Mouse (Mus musculus) heart, embryonic 11.5 days (tissue): ENCODE measurements around the gene Nfrkb. TPM values are rescaled to one million over a fixed set of nuclear protein-coding genes. Genes with fewer than 3 reads are reported as not detected.

Source experiments
- ATAC-seq: fragments of 200-750 bp; cut with Nextera tagmentation; replicated peaks from 2 replicates; pipeline ENCODE4 v1.8.0; 2017; ENCODE audit warnings: moderate library complexity; ENCODE audit not compliant: insufficient number of reproducible peaks, low FRiP score, low TSS enrichment
- H3K27ac ChIP-seq: fragments of 300-500 bp; sonication (generic); 2 replicates; pipeline ENCODE4 v1.5.1; 2014; ENCODE audit warnings: mild to moderate bottlenecking, low read depth, low read length
- H3K27me3 ChIP-seq: fragments of 300-500 bp; sonication (generic); 2 replicates; pipeline ENCODE4 v1.6.1; 2014; ENCODE audit warnings: mild to moderate bottlenecking, low read length, mixed read lengths; ENCODE audit not compliant: control insufficient read depth, insufficient read depth
- H3K36me3 ChIP-seq: fragments of 300-500 bp; sonication (generic); 2 replicates; pipeline ENCODE4 v1.6.1; 2014; ENCODE audit warnings: mild to moderate bottlenecking, low read length, moderate library complexity, mixed read lengths; ENCODE audit not compliant: control insufficient read depth, insufficient read depth
- H3K4me1 ChIP-seq: fragments of 300-500 bp; sonication (generic); 2 replicates; pipeline ENCODE4 v1.6.1; 2014; ENCODE audit warnings: low read length; ENCODE audit not compliant: control insufficient read depth, insufficient read depth
- H3K4me2 ChIP-seq: fragments of 300-500 bp; sonication (generic); 2 replicates; pipeline ENCODE4 v1.6.1; 2014; ENCODE audit warnings: mild to moderate bottlenecking, moderate library complexity
- H3K4me3 ChIP-seq: fragments of 300-500 bp; sonication (generic); 2 replicates; pipeline ENCODE4 v1.5.1; 2014; ENCODE audit warnings: low read depth, low read length
- H3K9ac ChIP-seq: fragments of 300-500 bp; sonication (generic); 2 replicates; pipeline ENCODE4 v1.6.1; 2014; ENCODE audit warnings: mild to moderate bottlenecking, low read depth, low read length, moderate library complexity
- H3K9me3 ChIP-seq: fragments of 300-500 bp; sonication (generic); replicated peaks from 2 replicates; pipeline ENCODE4 v1.6.1; 2016; ENCODE audit warnings: low read length; ENCODE audit not compliant: control insufficient read depth
- WGBS: fragments of 180-500 bp; shearing (Covaris S2); extraction: QIAGEN DNeasy Blood & Tissue Kit; methylation state at CpG from one replicate; pipeline ENCODE4 v1.1.7; 2014; ENCODE audit not compliant: insufficient replicate concordance; 5-methylcytosine and 5-hydroxymethylcytosine counted together
- polyA plus RNA-seq: library from polyadenylated mRNA; unstranded; fragments of >200 nt; fragmentation: Nextera tagmentation; extraction: Ambion mirVana; gene quantifications from 2 replicates; pipeline ENCODE4 v1.2.1, GENCODE M21; 2014

Gene Nfrkb
- polyA plus RNA-seq, 1 experiment from 2014 or later, result 21.1 TPM

DNA sequence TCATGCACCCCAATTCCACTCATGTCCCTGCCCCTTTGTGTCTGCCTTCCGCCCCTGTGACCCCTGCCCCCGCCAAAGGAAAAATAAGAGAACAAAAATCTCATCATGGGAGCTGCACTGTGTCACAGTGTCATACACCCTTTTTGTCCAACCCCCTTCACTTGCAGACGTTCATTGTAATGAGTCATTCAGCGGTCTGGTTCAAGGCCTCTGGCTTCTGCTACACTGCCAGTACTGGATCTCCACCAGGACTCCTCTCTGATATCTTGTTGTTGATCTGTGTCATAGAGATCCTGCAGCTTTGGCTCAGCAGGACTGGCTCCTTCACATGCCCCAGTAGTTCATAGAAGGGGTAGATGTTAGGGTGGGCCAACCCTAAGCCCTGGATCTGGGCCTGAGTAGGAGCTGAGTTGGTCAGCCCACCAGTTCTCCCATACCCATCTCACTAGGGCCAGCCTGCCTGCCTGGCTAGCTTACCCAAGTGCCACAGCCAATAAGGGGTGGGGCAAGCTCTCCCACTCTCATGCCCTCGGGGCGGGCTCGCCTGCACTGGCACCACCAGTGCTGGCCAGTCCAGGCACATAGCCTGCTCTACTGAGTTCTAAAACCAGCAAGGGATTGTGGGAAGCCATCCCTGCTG lies 46.5 kb downstream of the Nfrkb start:
- Histone ChIP-seq H3K27ac (no peak overlapping the region), H3K4me1 (no peaks in the 10 kb centered on the region), H3K9ac (no peak overlapping the region), H3K27me3 (no peaks in the 10 kb centered on the region), H3K9me3 (no peaks in the 10 kb centered on the region), H3K36me3 (no peaks in the 10 kb centered on the region), H3K4me2 (no peak overlapping the region), H3K4me3 (no peak overlapping the region)
- WGBS, result 74% methylated on average over 7 of the region's 7 CpGs
- no peak for ATAC-seq

- no peaks in the 10 kb centered on the region for H3K27me3 ChIP-seq
- H3K9me3 ChIP-seq, result no peaks in the 10 kb centered on the region
- no peak overlapping the region for H3K27ac ChIP-seq
- no peak overlapping the region for H3K4me3 ChIP-seq
- H3K4me1 ChIP-seq, result no peaks in the 10 kb centered on the region
- no peak overlapping the region for H3K9ac ChIP-seq
- WGBS, result 76% methylated on average over 3 of the region's 3 CpGs
- ATAC-seq, result no peak
- no peaks in the 10 kb centered on the region for H3K36me3 ChIP-seq
- no peak overlapping the region for H3K4me2 ChIP-seq
These were observed 47.4 kb downstream of the Nfrkb start for GRCm38 (mm10) chr9:31433431-31433830.

- Histone ChIP-seq H3K9me3 (no peaks in the 10 kb centered on the region), H3K9ac (no peak overlapping the region), H3K27me3 (no peaks in the 10 kb centered on the region), H3K27ac (no peak overlapping the region), H3K4me2 (no peak overlapping the region), H3K36me3 (no peaks in the 10 kb centered on the region), H3K4me1 (no peaks in the 10 kb centered on the region), H3K4me3 (no peak overlapping the region)
- no peak for ATAC-seq
- WGBS, result 81% methylated on average over 8 of the region's 8 CpGs
These were observed 49.4 kb downstream of the Nfrkb start for GRCm38 (mm10) chr9:31435415-31435814.

DNA sequence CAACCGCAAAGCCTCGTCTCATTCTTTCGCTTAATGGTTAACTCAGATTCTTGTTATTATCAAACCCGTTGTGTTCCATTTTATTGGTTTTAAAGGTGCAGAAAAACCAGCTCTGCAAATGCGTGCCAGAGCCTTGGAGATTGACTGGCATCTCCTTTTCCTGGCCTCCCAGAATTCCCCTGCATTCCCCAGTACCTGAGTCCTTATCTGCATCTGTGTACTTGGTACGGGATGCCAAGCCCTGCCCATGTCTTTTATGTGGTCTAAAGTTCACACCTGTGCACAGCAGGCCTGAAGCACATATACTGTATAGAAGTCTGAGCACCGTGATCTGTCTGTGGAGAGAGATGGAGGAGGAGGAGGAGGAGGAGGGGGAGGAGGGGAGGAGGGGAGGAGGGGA lies 51.9 kb downstream of the Nfrkb start:
- Histone ChIP-seq H3K4me2 (no peak overlapping the region), H3K27me3 (no peaks in the 10 kb centered on the region), H3K4me3 (no peak overlapping the region), H3K4me1 (no peaks in the 10 kb centered on the region), H3K9ac (no peak overlapping the region), H3K27ac (no peak overlapping the region), H3K9me3 (no peaks in the 10 kb centered on the region), H3K36me3 (no peaks in the 10 kb centered on the region)
- ATAC-seq, result no peak
- WGBS, result 78% methylated on average over 7 of the region's 7 CpGs

DNA sequence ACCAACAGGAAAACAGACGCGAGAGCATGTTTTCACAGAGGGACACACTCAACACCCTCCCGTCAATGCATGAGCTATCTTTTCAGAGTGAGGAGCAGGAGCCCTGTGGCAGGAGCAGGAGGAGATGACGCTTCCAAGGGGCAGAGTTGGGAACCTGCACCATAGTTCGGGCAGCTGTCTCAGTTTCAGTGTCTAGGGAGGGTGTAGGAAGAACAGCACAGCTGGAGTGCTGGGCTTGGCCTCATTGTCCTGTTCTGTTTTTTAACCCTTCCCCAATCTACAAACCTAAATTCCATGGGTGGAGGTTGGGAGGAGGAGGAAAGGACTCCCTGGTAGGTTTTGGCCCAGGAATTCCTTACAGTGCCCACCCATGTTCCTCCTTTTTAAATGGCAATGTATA lies 52.8 kb downstream of the Nfrkb start:
- H3K9me3 ChIP-seq, result no peaks in the 10 kb centered on the region
- no peaks in the 10 kb centered on the region for H3K36me3 ChIP-seq
- no peak overlapping the region for H3K27ac ChIP-seq
- H3K27me3 ChIP-seq, result no peaks in the 10 kb centered on the region
- no peak overlapping the region for H3K4me2 ChIP-seq
- ATAC-seq, result no peak
- no peaks in the 10 kb centered on the region for H3K4me1 ChIP-seq
- no peak overlapping the region for H3K9ac ChIP-seq
- no peak overlapping the region for H3K4me3 ChIP-seq
- 45% methylated on average over 5 of the region's 5 CpGs for WGBS

DNA sequence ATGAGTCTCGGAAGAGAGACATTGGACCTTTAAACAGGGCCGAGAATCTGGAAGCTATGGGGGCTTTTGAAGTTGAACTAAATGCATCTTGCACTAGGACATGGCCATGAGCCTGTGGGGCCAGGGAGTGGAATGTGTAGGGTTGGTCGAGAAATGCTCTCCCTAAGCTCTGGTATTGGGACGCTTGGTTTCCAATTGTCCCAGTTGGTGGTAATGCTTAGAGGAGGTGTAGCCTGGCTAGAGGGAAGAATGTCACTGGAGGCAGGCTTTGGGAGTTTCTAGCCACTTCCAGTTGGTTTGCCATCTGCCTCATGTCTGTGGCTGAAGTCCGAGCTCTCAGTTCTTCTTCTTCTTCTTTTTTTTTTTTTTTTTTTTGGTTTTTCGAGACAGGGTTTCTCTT lies 53.3 kb downstream of the Nfrkb start:
- no peak overlapping the region for H3K4me3 ChIP-seq
- 80% methylated on average over 5 of the region's 6 CpGs for WGBS
- ATAC-seq, result no peak
- no peaks in the 10 kb centered on the region for H3K36me3 ChIP-seq
- H3K27me3 ChIP-seq, result no peaks in the 10 kb centered on the region
- no peak overlapping the region for H3K27ac ChIP-seq
- H3K9ac ChIP-seq, result no peak overlapping the region
- no peaks in the 10 kb centered on the region for H3K9me3 ChIP-seq
- H3K4me1 ChIP-seq, result no peaks in the 10 kb centered on the region
- H3K4me2 ChIP-seq, result no peak overlapping the region

DNA sequence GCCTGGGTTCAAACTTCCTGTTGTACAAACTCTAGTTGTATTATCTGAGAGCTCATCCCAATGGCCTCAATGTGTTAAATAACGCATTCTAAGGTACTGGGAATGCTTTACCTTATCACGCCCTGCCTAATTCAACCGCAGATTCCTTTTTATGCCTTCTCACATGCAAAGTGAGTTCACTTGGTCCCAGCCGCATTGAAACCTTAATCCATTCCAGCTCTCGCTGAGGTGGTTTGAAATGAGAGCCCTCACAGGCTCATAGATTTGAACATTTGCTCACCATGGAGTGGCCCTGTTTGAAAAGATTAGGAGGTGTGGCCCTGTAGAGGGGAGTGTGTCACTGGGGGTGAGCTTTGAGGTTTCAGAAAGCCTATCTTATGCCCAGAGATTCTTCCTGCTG lies 54.4 kb downstream of the Nfrkb start:
- 79% methylated on average over 5 of the region's 5 CpGs for WGBS

GRCm38 (mm10) chr9:31441487-31441886 lies 55.5 kb downstream of the Nfrkb start:
- H3K36me3 ChIP-seq, result no peaks in the 10 kb centered on the region
- no peak for ATAC-seq
- H3K27me3 ChIP-seq, result no peaks in the 10 kb centered on the region
- H3K4me1 ChIP-seq, result no peaks in the 10 kb centered on the region
- no peaks in the 10 kb centered on the region for H3K9me3 ChIP-seq
- no peak overlapping the region for H3K9ac ChIP-seq
- H3K27ac ChIP-seq, result no peak overlapping the region
- no peak overlapping the region for H3K4me2 ChIP-seq
- no peak overlapping the region for H3K4me3 ChIP-seq
- WGBS, result 87% methylated on average over 3 of the region's 3 CpGs

More for the DNA sequence above, 54.4 kb downstream of the Nfrkb start:
- no peak overlapping the region for H3K27ac ChIP-seq
- H3K9me3 ChIP-seq, result no peaks in the 10 kb centered on the region
- no peak overlapping the region for H3K4me3 ChIP-seq
- no peak overlapping the region for H3K9ac ChIP-seq
- H3K36me3 ChIP-seq, result no peaks in the 10 kb centered on the region
- H3K4me1 ChIP-seq, result no peaks in the 10 kb centered on the region
- no peak for ATAC-seq
- H3K4me2 ChIP-seq, result no peak overlapping the region
- H3K27me3 ChIP-seq, result no peaks in the 10 kb centered on the region

DNA sequence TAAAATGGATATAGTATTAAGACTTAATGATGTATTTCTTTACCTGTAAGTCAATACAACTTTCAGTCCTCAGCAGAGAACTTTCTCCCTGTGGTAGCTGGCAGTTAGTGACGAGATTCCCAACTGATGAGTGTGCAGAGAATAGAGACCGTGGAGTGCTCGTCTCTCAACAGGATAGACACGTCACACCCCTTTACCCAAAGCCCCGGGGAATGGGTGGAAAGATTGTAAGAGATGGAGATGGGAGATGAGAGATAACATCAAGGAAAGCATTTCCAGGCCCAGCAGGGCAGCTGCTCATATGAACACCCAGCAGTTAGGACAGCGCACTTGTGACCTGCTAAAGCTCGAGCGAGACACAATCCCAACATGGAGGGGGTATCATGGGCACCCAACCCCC lies 58.2 kb downstream of the Nfrkb start:
- no peaks in the 10 kb centered on the region for H3K27me3 ChIP-seq
- H3K4me1 ChIP-seq, result no peaks in the 10 kb centered on the region
- H3K4me3 ChIP-seq, result no peak overlapping the region
- H3K36me3 ChIP-seq, result no peaks in the 10 kb centered on the region
- 56% methylated on average over 8 of the region's 8 CpGs for WGBS
- H3K9ac ChIP-seq, result no peak overlapping the region
- H3K27ac ChIP-seq, result no peak overlapping the region
- no peaks in the 10 kb centered on the region for H3K9me3 ChIP-seq
- H3K4me2 ChIP-seq, result no peak overlapping the region
- ATAC-seq, result no peak
